Mouse (Mus musculus) liver, embryonic 14.5 days (tissue): ENCODE data around the gene Wnk2. TPM values are rescaled to one million over a fixed set of nuclear protein-coding genes. Genes with fewer than 3 reads are reported as not detected.

ENCODE experiments used
- ATAC-seq: fragments of 200-750 bp; cut with Nextera tagmentation; 2 replicates; pipeline ENCODE4 v1.8.0; 2017; ENCODE audit warnings: moderate number of reproducible peaks, mild to moderate bottlenecking, moderate library complexity; ENCODE audit not compliant: insufficient read depth
- DNase-seq, 3 experiments: peaks; one replicate each; pipeline ENCODE4 v3.0.0-alpha.2; 2012 to 2013; ENCODE audit warnings: low read depth in 3 of 3, low spot score in 3 of 3
- H3K27ac ChIP-seq: fragments of 300-500 bp; sonication (generic); 2 replicates; pipeline ENCODE4 v1.5.1; 2014; ENCODE audit warnings: moderate library complexity, mild to moderate bottlenecking, control low read depth, inconsistent platforms
- H3K27me3 ChIP-seq: fragments of 300-500 bp; sonication (generic); 2 replicates; pipeline ENCODE4 v1.6.1; 2014; ENCODE audit warnings: mild to moderate bottlenecking, low read length, moderate library complexity; ENCODE audit not compliant: control insufficient read depth, insufficient read depth
- H3K36me3 ChIP-seq: fragments of 300-500 bp; sonication (generic); replicated peaks from 2 replicates; pipeline ENCODE4 v1.6.1; 2014; ENCODE audit warnings: low read depth; ENCODE audit not compliant: control insufficient read depth, insufficient read depth
- H3K4me1 ChIP-seq, 2 experiments: fragments of 200-500 bp in 1 of 2; fragments of 300-500 bp in 1 of 2; sonication (generic) in 1 of 2; replicated peaks; 2 replicates each; pipeline ENCODE4 v1.6.1; 2012 to 2014; ENCODE audit warnings: antibody characterized with exemption in 1 of 2, inconsistent platforms in 1 of 2, low read length in 1 of 2; ENCODE audit not compliant: control insufficient read depth in 2 of 2, insufficient read depth in 2 of 2
- H3K4me2 ChIP-seq: fragments of 300-500 bp; sonication (generic); 2 replicates; pipeline ENCODE4 v1.6.1; 2014; ENCODE audit warnings: low read depth, mild to moderate bottlenecking, control low read depth, moderate library complexity
- H3K4me3 ChIP-seq, 2 experiments: fragments of 200-500 bp in 1 of 2; fragments of 300-500 bp in 1 of 2; sonication (generic) in 1 of 2; 2 replicates each; pipeline ENCODE4 v1.5.1; 2012 to 2014; ENCODE audit warnings: low read depth in 2 of 2, low read length in 2 of 2, mild to moderate bottlenecking in 2 of 2, control low read depth in 1 of 2, inconsistent platforms in 1 of 2, moderate library complexity in 1 of 2; ENCODE audit not compliant: insufficient read depth in 1 of 2
- H3K9ac ChIP-seq: fragments of 300-500 bp; sonication (generic); replicated peaks from 2 replicates; pipeline ENCODE4 v1.6.1; 2014; ENCODE audit warnings: mild to moderate bottlenecking, control low read depth, moderate library complexity
- H3K9me3 ChIP-seq: fragments of 300-500 bp; sonication (generic); 2 replicates; pipeline ENCODE4 v1.6.1; 2016; ENCODE audit warnings: low read length, mixed read lengths; ENCODE audit not compliant: control insufficient read depth
- CTCF ChIP-seq: IDR thresholded peaks from 2 replicates; pipeline ENCODE4 v1.5.1; 2016; ENCODE audit warnings: antibody characterized with exemption, low read depth, control low read depth
- EP300 ChIP-seq: IDR thresholded peaks from 2 replicates; pipeline ENCODE4 v1.6.1; 2016; ENCODE audit warnings: antibody characterized with exemption, low read depth
- WGBS: fragments of 180-500 bp; shearing (Covaris S2); extraction: QIAGEN DNeasy Blood & Tissue Kit; methylation state at CpG from one replicate; pipeline ENCODE4 v1.1.7; 2014; ENCODE audit not compliant: insufficient replicate concordance; 5-methylcytosine and 5-hydroxymethylcytosine counted together
- polyA plus RNA-seq, 2 experiments: library from polyadenylated mRNA; depleted of rRNA in 1 of 2; stranded (reverse) in 1 of 2; unstranded in 1 of 2; fragments of >200 nt; fragmentation: Nextera tagmentation in 1 of 2; extraction: Ambion mirVana in 1 of 2; gene quantifications; 2 replicates each; pipeline versions ENCODE4 v1.2.1 to v1.2.3; 2012 to 2014

Wnk2 gene
- 0.13 and 0.30 TPM in 2 replicates for polyA plus RNA-seq (2012; rRNA removed)
- 0.05 and 0.08 TPM in 2 replicates for polyA plus RNA-seq (2014; fragmentation: Nextera tagmentation; extraction: Ambion mirVana)

DNA sequence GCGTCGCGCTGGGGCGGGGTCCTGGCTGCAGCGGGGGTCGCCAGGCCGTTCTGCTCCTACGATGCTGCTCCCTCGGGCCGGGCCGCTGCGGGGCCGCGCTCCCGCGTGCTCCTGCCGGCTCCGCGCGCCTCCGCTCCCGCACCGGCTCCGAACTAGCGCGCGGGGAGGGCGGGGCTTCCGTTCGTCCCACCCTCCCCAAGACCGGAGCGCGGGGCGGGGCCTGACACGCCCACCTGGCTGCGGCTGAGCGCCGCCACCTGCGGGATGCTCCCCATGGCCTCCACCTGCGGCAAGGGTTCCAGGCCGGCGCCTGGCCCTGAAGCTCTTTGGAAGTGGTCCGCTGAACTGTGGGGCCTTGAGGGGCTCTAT, at the start of gene Wnk2:
TSS of gene Wnk2 (minus strand) at position 157 of the 369 bp plus-strand sequence.
- H3K9ac ChIP-seq: no peak within 1 kb of the TSS
- H3K27ac ChIP-seq: no peak within 1 kb of the TSS
- no peak for ATAC-seq
- H3K4me1 ChIP-seq: no peaks in the 10 kb centered on the region
- peak within 1 kb of the TSS; percentile 37 to 51 for H3K4me3 ChIP-seq
- H3K9me3 ChIP-seq: no peaks in the 10 kb centered on the region
- H3K4me2 ChIP-seq: peak within 1 kb of the TSS; percentile 64
- WGBS: under 1% methylated on average over 43 of the region's 43 CpGs
- TF ChIP-seq EP300: no peak
- no peak for TF ChIP-seq CTCF
- H3K27me3 ChIP-seq: peaks cover 42% of the 10 kb centered on the region
- no peaks in the 10 kb centered on the region for H3K36me3 ChIP-seq
- DNase-seq: peak in 1 of 3 experiments; percentile 11

DNA sequence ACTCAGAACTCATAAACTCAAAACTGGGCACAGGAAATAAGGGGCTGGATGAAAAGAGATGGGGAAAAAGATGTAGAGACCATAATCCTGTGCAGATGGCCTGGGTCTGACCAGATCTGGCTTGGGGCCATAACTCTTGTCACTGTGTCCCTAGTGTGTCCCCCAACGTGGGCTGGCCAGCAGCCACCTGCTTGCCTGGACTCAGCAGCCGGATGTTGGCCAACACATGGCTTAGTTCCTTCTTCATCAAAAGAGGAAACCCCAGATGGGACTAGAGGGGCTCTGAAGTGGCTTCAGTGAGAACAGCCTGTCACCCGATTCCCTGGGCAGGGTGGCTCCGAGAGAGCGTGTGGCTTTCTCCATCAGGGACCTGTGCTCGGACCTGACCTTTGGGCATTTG, 49.0 kb upstream of the Wnk2 start:
- DNase-seq (no peak), ATAC-seq (no peak)
- Histone ChIP-seq H3K4me2 (no peak overlapping the region), H3K27me3 (no peaks in the 10 kb centered on the region), H3K9ac (no peak overlapping the region), H3K36me3 (no peaks in the 10 kb centered on the region), H3K4me3 (no peak overlapping the region), H3K9me3 (no peaks in the 10 kb centered on the region), H3K4me1 (peaks cover 0 to 4% of the 10 kb centered on the region in 2 experiments; a peak in 2 of 4 replicates), H3K27ac (no peak overlapping the region)
- no peak for TF ChIP-seq EP300
- no peak for TF ChIP-seq CTCF
- 48% methylated on average over 6 of the region's 6 CpGs for WGBS

DNA sequence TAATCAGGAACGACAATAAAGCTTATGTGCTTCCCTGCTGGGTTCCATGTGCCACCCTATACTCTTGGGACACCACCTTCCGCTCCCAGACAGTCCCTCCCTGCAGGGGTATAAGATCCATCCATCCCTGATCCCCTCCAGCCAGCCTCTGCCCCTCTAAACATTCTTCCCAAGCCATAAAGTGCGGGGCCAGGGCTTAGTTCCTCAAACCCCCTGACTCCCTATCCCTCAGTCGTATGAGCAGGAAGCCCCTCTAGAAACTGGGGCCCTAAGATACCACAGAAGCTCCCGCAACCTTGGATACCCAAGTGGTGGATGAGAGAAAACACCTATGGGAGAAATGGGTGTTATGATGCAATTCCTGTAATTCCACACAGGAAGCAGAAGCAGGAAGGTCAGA, 48.4 kb upstream of the Wnk2 start:
- Histone ChIP-seq H3K4me3 (no peak overlapping the region), H3K36me3 (no peaks in the 10 kb centered on the region), H3K27ac (no peak overlapping the region), H3K9me3 (no peaks in the 10 kb centered on the region), H3K4me1 (peaks cover 0 to 8% of the 10 kb centered on the region in 2 experiments; a peak in 2 of 4 replicates), H3K4me2 (no peak overlapping the region), H3K27me3 (no peaks in the 10 kb centered on the region), H3K9ac (no peak overlapping the region)
- no peak for DNase-seq
- no peak for ATAC-seq
- TF ChIP-seq EP300 (no peak), CTCF (no peak)
- WGBS: 63% methylated on average over 5 of the region's 5 CpGs

DNA sequence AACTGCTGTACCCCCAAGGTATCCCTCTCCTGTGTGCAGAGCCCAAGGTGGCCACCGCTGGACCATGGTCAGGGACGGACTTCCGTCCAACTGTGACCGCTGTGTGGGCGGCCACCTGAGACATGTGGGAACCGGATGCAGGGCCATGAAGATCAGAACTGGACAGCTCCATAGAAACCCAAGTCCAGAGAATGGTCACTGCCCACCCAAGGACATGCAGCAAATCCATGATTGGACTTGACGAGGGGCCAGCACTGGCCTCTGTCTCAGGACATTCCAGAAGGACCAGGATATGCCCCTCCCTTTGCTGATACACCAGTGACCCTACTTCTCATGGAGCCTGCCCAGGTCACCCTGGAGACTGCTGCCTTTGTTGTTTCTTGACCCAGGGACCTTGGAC, 47.8 kb upstream of the Wnk2 start:
- WGBS: 77% methylated on average over 7 of the region's 7 CpGs
- Histone ChIP-seq H3K4me1 (peaks cover 0 to 11% of the 10 kb centered on the region in 2 experiments; a peak in 3 of 4 replicates), H3K9ac (no peak overlapping the region), H3K9me3 (no peaks in the 10 kb centered on the region), H3K4me2 (no peak overlapping the region), H3K27me3 (no peaks in the 10 kb centered on the region), H3K4me3 (no peak overlapping the region), H3K36me3 (no peaks in the 10 kb centered on the region), H3K27ac (no peak overlapping the region)
- ATAC-seq (no peak), DNase-seq (no peak)
- TF ChIP-seq EP300: no peak
- TF ChIP-seq CTCF: no peak

DNA sequence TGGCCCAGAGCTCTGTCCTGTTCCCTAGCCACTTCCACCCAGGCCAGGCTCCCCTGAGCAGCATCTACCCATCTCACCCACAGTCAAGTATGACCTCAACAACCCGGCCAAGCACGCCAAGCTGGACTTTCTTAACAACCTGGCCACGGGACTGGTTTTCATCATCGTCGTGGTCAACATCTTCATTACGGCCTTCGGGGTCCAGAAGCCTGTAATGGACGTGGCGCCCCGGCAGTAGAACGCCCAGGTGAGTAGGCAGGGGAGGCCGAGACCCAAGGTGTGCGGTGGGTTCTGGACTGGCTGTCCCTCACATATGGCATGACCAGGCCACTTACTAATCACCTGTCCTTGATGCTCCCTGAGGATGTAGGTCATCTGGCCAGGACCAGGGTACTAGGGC, 47.0 kb upstream of the Wnk2 start:
- Histone ChIP-seq H3K9ac (no peak overlapping the region), H3K9me3 (no peaks in the 10 kb centered on the region), H3K4me3 (no peak overlapping the region), H3K36me3 (no peaks in the 10 kb centered on the region), H3K27ac (no peak overlapping the region), H3K4me1 (peaks cover 2 to 19% of the 10 kb centered on the region in 2 experiments), H3K27me3 (no peaks in the 10 kb centered on the region), H3K4me2 (no peak overlapping the region)
- ATAC-seq (no peak), DNase-seq (no peak)
- 78% methylated on average over 13 of the region's 13 CpGs for WGBS
- TF ChIP-seq CTCF (no peak), EP300 (no peak)
